Mouse (Mus musculus): ENCODE measurements around the gene Olfr424.

Olfr424 gene

DNA sequence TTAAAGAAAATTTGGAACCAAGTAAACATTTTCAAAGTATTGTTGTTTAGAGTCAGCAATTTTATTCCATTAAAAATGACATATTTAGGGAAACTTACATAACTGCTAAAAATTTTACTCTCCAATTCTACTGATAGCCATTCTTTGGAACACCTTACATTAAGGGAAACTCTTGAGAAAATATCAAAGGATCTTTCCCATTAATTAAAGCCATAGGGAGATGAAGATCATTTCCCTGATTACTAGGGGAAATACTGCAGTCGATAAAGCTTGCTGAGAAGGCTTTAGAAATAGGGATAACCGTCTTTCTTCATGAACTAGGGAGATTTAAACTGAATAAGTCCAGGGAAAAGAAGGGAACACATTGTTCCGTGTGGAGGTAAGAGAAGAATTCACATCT is at the start of gene Olfr424:
Gene Olfr424 (plus strand): TSS at position 301 of the 400 bp plus-strand sequence.
- no peak for DNase-seq (ENCODE audit: low spot score in 2 of 2)

DNA sequence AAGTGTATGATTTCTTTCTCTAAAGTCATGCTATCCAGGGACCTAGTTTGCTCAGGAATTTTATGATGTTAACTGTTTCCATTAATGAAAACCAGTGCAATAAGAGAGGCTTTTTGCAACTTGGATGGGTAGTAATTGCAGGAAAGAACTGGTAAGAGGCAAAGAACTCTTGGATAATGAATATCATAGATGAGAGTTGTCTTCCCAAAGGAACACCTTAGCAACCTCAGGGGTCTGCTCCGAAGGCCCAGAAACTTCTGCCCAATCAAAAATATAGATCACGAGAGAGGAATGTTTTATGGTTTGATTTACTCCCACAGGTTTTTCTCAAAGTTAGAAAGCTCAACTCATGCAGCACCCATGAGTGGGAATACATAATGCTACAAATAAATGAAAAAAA is 47.3 kb upstream of the Olfr424 start, which contains the start of gene Olfr429:
Gene Olfr429 (plus strand): TSS at position 301 of the 400 bp plus-strand sequence.
- DNase-seq (ENCODE audit: low spot score in 2 of 2): no peak

DNA sequence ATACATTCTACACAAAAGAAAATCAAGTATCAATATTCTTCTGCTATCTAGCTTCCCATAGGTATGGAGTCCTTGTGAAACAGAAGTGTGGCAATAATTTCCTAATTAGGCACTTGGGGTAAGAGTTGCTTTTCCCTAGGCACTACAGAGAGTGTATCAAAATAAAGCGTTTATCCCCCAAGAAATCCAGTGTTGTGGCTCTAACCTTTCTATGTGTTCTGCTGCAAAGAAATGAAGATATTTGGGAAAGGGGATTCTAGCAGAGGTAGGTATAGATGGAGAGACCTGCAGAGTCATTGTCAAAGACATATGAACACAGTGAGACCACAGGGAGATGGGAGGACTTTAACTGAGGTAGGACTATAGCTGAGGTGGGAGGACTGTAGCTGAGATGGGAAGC is 34.7 kb upstream of the Olfr424 start, which contains the start of gene Olfr427:
Gene Olfr427 (plus strand): TSS at position 301 of the 400 bp plus-strand sequence.
- DNase-seq (ENCODE audit: low spot score in 2 of 2): no peak

DNA sequence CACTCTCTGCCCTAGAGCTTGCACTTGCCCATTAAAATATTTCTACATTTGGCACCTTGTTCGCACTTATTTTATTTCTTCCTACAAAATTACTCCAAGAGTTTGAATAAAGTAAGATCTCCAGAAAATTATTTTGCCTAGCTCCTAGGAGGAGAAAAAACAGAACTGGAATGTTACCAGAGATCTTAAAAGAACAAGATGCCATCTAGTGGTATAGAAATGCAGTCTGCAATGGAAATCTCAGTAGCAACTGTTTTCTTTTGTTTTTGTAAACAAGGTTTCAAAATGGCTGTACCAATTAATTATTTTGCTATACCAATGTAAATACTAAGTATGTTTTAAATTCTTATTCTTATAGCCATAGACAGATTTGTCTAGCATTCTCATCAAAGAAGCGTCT is 27.6 kb upstream of the Olfr424 start:
- no peak for DNase-seq (ENCODE audit: low spot score in 2 of 2)

DNA sequence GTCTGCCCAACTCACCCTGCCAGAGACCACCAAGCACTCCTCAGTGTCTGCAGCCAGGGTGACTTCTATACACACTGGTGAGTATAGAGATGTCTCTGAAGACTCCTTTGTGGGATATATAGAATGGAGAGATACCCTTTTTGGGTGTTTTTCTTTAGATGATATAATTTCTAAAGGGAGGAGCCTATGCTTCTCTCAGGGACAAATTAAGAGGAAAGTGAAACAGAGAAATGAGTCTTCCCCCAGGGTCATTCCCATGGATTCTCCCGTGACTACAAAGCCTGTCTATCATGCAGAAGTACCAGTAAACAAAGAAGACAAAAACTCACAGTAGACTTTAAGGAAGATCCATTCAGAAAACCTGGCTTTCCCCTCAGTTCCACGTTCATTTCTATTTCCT is 10.3 kb upstream of the Olfr424 start, which contains the start of gene Olfr231:
Gene Olfr231 (minus strand): TSS at position 101 of the 400 bp plus-strand sequence.
- no peak for DNase-seq (ENCODE audit: low spot score in 2 of 2)

DNA sequence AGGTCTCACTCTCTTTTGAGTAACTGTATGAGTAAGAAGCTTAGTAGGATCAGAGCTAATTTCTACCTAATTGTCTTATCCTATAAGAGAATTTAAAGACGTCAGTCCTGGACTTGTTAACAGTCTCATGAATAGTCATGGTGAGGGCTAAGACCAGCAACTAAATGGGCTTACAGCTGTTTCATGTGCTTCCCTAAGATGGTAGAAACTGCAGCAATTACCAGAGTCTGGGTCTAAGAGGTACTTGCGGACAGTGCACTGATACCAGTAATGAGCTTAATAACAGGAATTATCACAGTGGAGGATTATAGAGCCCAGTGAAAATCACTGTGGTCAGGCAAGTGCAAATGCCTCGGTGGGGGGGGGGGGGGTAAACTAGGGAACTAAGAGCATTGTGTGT is 682 bp downstream of the Olfr424 start:
- DNase-seq (ENCODE audit: low spot score in 2 of 2): no peak

DNA sequence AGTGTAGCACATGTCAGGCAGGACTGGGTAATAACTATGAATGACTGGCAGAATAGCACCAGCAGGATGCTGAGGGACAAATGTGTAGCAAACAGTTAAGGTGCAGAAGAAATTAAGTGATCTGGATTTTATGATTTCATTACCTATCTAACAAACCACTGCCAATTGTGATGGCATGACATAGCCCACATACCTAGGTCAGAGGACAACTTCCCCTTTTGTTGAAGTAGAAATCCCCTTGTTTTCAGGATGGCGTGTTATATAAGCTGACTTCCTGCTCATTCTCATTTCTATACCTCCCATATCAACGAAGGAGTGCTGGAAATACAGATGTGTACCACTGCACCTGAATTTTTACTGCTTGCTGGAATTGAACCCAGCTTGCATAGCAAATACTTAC is 10.1 kb downstream of the Olfr424 start:
- DNase-seq (ENCODE audit: low spot score in 2 of 2): no peak

DNA sequence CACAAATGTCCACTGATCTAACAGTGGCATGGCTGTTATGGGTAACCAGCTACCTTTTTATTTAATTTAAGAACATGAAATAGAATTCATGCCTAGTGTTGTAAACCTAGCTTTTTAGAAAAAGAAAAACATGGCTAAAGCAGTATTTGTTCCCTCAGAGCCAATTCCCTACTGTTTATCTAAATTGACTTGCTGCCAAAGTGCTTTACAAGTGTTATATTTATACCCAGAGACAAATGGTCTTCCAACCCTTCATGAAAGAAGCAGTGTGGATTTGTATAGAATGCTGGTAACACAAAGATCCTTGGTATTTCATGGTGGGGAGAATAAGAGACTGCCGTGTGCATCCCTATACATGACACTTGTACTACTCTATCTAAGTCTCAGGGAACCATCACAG is 15.4 kb downstream of the Olfr424 start:
- no peak for DNase-seq (ENCODE audit: low spot score in 2 of 2)

DNA sequence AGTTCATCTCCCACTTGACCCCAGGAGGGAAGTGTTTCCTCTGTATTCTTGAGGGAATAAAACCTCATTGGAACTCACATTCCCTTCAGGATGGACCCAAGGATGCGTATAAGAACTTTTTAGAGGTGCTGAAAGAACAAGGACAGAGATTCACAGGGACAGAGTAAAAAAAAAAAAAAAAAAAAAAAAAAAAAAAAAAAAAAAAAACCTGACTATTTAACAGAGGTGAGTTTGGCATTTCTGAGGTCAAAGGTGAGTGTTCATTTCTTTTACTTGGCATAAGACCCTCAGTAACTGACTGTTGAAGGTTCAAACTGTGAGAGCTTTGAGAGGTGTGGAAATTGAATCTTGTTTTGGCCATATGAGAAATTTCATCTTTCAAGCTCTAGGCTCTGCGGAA is 18.0 kb downstream of the Olfr424 start:
- no peak for DNase-seq (ENCODE audit: low spot score in 2 of 2)

DNA sequence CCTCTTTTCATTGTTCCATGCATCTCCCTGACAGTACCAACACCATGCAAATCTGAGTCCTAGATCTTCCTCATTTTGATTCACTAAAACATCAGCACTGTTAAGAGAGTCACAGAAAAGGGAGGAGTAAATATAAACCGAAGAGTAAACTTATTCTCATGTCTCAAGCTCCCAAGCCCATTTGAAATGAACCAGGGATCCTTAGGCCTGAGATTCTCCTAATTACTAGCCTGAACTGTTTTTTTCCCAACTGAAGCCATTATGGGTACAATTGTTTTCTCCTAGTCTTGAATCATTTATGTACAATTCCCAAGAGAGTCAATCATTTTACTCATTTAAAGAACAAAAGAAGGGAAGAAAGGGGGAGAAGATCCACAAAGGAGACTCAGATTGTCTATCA is 24.0 kb downstream of the Olfr424 start, which contains the start of gene Olfr420:
Gene Olfr420 (plus strand): TSS at position 301 of the 400 bp plus-strand sequence.
- DNase-seq (ENCODE audit: low spot score in 2 of 2): no peak

DNA sequence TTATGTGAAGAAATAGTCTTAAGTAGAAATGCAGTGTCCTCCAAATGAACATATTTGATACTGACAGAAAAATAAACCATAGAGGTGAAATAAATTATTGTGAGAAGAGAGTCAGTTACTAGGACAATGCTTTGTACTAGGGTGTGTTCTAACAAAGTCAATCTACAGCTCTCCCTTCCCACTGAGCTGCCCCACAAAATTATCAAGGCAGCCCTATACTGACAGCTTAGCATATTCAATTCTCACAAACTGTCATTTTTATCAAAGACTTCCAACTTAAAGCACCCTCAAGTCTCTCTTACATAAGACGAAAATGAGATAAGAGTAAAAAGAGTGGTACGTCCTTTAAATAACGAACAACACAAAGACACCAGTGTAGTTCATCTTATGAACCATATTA is 26.3 kb downstream of the Olfr424 start:
- DNase-seq (ENCODE audit: low spot score in 2 of 2): no peak

DNA sequence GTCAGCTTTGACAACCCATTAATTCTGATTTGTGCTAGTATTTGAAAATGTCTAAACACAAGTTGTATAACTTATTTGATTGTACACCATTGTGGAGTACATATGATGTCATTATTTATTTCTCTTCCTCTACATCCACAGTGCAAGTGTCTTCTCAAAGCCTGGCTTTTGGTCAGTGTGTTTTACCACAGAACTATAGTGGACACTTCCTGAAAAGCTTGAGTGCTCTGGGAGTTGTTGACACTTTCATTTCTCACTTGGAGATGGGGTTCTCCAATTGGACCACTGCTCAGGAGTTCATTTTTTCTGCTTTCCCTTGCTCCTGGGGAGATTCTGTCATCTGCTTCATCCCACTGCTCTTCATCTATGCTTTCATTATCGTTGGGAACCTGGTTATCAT is 27.2 kb downstream of the Olfr424 start:
- DNase-seq (ENCODE audit: low spot score in 2 of 2): no peak

DNA sequence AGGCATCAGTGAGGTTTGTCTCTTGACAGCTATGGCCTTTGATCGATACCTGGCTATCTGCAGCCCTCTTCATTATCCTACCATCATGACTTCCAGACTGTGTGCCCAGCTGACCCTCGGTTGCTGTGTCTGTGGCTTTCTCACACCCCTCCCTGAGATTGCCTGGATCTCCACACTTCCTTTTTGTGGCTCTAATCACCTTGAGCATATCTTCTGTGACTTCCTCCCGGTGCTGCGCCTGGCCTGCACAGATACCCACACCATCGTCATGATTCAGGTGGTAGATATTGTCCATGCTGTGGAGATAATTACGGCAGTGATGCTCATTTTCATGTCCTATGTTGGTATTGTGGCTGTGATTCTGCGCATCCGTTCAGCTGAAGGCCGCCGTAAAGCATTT is 27.8 kb downstream of the Olfr424 start:
- no peak for DNase-seq (ENCODE audit: low spot score in 2 of 2)

DNA sequence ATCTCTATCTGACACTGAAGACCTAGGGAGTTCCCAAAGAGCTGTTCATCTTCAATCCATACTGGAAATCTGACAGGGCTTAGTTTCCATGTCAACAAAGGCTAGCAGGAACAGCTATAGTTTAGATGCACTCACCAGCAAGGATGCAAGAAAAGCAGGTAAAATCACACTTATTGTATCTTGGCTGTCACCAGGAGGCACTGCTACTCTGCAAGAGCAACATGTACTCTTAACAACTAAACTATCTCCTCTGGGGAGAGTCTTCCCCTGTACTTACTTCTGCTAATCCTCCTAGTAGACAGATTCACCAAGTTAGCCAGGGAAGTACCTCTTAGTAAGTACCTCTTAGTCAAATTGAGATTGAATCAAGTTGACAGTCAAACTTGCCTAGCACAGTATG is 37.7 kb downstream of the Olfr424 start:
- DNase-seq (ENCODE audit: low spot score in 2 of 2): no peak

DNA sequence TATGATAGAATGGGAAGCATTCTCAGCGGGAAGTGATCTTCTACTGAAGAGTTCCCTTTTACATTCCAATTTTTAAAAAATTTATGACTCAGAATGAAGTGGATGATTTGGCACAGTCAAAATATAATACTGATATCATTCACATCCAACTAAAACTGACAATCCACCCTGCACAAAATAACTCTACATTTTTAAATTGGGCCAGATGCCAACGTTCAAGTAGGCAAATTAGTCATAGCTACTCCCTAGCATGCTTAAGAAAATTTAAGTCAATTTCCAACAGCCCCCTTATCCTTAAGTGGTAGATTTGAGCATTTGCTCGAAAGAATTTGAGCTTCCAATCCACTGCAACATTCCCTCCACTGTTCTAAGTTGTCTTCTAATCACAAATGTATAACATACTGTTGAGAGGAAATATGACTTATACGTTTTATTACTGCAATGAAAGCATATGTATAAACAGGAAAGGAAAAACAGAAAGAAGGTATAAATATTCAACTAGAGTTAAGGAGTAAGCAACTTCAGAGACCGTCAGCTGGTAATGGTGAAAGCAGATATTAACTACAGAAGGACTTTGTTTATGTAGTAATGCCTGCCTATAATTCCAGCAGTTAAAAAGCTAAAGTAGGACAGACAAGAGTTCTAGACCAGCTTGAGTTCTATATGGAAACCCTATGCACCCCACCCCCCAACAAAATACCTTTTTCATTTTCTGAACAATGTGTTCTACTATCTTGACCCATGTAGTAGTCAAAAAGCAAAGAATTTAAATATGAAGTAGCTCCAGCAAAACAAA is 39.6 kb downstream of the Olfr424 start:
- no peak for DNase-seq (ENCODE audit: low spot score in 2 of 2)

DNA sequence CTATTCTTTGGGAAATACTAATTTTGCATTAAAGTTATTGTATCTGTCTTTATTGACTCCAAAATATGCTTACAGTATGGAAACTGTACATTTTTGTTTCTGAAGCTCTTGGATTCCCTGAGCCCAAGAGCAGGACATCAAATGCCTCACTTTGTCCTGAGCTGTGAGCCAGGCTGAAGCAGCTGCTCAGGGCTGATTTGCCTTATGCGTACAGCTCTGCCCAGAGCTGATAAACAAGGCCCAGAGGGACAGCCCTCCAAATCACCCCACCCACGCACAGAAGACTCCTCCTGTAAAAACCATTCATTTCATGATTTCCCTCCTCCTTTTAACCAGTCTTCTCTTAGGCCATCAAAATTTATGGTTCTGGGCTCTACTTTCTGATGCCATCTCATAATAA is 40.2 kb downstream of the Olfr424 start:
- no peak for DNase-seq (ENCODE audit: low spot score in 2 of 2)

DNA sequence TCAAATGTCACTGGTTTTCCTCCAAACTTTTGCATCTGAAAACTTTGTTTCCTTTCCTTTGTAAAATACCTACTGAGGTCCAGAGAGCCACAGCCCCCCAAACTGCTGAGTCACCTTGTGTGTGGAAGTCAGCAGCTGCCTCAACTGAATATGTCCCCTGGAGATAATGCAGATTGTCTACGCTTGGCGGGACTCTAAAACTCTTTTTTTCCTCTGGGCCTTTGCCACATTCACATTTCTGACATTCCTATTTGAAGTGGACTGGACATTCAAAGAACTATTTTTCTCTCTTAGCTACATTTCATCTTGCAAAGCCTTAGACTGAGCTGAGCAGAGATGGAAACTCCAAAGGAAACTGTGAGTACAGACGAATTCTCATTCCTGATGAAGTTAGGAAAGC is 41.3 kb downstream of the Olfr424 start, which contains the start of gene Spta1:
Gene Spta1 (plus strand): TSS at position 172 of the 400 bp plus-strand sequence.
- DNase-seq (ENCODE audit: low spot score in 2 of 2): no peak
